Mouse (Mus musculus): ENCODE results near the gene Timm23.
"Not testable (repeated sequence)": the region's sequence is repeated elsewhere in the genome, so short reads cannot be mapped to it uniquely, and the experiment has no call there.

Timm23 gene

DNA sequence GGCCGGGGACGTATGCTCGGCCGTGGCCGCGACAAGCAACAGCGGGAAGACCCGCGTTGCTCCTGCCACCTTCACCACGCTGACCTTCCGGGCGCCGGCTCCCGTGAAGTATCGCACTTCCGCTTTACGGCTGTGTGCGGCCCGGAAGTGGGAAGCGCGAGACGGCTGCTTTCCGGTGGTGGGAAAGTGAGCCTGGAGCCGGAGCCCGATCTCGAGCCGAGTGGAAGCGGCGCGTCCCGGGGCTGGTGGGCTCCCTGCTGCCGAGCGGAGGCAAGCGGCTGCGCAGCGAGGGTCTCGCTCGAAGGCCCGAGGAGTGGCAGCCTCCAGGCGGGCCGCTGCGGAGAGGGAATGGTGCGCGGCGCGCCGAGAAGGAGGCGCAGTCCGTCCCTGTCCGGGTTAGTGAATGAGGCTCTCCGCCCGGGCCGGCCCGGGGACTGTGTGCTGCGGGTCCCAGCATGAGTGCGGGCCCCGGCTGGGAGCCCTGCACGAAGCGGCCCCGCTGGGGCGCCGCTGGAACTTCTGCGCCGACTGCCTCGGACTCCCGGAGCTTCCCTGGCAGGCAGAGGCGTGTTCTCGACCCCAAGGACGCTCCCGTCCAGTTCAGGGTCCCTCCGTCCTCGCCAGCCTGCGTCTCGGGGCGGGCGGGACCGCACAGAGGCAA, at the start of gene Timm23, which contains the start of gene Parg:
Gene Timm23, minus strand, starts transcription at position 108 of the 661 bp plus-strand sequence.
Gene Parg, plus strand, starts transcription at position 159 of the 661 bp plus-strand sequence.
- peak; percentile 78 for DNase-seq (ENCODE audit: low read depth, low spot score)

DNA sequence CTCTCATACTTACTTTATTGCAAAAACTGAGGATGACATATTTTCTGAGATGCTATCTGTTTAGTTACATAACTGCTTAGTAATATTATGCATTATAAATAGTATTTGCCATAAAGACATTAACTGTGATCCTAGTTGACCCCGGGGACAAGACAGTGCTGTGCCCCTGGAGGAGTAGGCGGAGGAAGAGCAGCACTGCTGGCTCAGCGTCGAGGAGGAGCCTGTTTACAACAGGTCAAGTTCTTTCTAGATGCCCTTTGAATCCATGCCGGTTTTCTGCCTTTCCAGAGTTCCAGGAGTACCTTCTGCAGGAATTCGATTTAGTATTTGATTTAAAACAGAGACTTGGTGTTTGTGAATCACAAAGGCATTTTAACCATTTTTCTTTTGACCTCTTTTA, 47.9 kb upstream of the Timm23 start:
- no peak for DNase-seq (ENCODE audit: low read depth, low spot score)

DNA sequence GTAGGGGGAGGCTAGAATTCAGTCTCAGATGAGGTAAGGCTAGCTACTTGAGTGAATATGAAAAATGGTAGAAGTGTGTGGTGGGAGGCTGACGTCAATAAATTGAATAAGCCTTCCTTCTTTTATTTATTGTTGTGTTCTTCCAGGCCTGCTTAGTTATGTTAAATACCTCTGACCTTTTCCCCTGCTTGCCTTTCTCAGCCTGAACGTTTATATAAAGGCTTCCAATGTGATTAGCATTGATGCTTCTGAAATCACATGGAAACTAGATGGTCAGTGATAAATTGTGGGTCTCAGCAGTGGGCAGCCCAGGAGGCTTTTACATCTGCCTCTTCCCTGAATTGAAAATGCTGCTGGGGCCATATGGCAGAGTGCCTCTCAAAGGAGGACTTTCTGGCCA, 44.3 kb upstream of the Timm23 start:
- DNase-seq (ENCODE audit: low read depth, low spot score), result no peak

DNA sequence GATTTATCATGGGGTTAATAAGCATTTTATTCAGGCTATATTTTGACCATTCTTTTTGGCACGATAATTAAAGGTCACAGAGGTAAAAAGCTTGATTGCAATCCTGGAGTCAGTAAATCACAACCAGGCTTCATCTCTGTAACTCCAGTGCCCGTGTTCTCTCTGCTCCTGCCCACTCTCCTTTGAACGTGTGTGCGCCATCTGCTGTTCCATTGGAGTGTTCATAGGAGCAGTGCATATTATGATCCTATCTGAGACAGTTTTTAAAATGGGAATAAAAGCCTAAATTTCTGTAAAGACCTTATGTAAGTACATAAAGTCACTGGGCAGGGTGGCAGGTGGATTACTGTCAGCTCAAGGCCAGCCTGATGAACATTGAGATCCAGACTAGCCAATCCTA, 40.7 kb upstream of the Timm23 start:
- DNase-seq (ENCODE audit: low read depth, low spot score), result no peak

DNA sequence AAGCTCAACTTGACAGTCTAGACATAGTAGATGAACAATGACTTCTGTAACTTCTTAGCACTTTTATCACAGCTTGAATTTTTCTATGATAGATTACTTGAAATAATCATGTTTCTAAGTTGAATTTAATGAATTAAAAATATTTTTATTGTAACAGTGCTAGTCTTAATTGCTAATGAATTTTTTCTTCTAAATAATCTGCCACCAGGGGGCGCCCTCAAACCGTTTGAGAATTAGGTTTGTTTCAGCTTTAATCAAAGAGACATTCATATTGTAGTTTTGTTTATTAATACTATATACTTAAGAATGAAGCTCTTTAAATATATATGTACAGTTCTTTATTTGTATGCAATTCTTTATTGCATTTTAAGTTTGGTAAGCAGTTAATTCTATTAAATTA, 27.3 kb upstream of the Timm23 start:
- no peak for DNase-seq (ENCODE audit: low read depth, low spot score)

DNA sequence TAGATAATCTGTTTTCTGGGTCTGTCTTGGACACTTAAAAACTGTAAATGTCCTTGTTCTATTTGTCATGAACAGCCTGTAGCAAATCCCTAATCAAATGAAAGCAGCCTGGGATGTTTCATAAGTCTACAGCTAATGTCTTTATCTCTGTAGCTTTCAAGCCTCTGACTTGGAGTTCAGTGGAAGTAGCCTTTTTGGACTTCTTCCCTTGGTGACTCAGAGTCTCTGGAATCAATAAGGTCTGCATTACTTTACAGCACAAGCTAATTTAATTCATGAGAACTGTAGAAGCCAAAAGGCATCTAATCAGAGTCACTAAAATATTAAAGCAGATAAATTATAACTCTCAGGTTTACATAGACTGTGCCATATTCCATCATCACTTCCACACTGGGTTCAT, 24.9 kb upstream of the Timm23 start:
- DNase-seq (ENCODE audit: low read depth, low spot score), result no peak

DNA sequence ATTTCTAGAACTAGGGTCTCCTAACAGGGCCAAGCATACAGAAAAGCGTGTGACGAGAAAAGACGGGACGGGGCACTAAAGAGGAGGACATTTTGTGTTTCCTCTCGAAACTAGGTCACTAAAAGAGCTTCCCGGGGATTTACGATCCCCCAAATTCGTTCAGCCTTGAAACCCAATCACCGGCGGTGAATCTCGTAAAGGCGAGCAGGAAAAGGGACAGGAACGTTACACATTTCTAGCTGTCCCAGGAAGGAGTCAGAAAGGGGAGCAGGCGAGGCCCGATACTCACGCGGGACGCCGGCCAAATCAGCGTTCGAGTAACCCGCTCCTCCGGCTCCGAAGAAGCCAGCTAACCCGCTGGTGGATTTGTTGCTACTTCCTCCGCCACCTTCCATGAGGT, 344 bp downstream of the Timm23 start:
- no peak for DNase-seq (ENCODE audit: low read depth, low spot score)

DNA sequence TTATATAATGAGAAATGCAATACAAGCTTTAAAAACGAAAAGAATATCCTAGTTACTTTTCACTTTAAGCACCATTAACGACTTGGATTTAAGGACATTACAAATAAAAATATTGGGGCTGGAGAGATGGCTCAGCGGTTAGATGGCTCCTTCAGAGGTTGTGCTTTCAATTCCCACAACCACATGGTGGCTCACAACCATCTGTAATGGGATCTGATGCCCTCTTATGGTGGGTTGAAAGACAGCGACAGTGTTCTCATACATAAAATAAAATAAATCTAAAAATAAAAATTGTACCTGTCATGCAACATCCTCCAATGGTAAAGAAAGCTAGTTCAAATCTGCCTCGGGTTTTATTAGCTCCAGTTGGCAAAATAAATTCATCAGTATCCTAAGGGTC, 8.1 kb downstream of the Timm23 start:
- not testable (repeated sequence) for DNase-seq (ENCODE audit: low read depth, low spot score)

DNA sequence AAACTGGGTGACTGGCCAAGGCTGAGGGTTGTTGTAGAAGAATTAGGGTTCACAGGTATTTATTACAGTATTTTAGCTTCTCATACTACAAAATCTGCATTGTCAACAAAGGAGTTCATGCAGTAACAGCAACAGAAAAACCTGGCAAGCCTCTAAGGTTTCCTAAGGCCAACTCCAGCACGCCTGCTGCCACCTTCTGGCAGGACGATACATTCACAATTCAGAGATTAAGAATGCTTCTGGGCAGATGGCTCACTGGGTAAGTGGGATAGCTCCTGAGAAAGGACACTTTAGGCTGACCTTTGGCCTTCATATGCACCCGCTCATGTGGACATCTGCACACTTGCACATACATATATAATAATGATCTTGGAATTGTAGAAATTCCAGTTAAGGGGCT, 9.3 kb downstream of the Timm23 start:
- peak; percentile 16 for DNase-seq (ENCODE audit: low read depth, low spot score)

DNA sequence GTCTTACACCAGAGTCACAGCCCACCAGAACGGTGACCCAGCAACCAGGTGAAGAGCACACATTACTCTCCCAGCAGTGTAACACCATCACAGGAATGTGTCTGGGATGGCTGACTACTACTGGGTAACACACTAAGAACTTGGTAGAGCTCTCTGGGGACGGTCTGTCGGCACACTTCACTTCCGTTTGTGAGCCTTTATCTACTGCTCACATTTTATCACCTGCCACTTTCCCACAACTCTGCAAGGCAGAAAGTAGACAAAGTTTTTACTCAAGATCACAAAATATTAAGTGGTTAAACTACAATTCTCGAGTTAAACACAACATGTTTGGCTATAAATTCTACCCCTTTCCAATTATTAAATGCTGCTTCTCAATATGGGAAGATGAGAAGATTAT, 9.8 kb downstream of the Timm23 start:
- no peak for DNase-seq (ENCODE audit: low read depth, low spot score)

DNA sequence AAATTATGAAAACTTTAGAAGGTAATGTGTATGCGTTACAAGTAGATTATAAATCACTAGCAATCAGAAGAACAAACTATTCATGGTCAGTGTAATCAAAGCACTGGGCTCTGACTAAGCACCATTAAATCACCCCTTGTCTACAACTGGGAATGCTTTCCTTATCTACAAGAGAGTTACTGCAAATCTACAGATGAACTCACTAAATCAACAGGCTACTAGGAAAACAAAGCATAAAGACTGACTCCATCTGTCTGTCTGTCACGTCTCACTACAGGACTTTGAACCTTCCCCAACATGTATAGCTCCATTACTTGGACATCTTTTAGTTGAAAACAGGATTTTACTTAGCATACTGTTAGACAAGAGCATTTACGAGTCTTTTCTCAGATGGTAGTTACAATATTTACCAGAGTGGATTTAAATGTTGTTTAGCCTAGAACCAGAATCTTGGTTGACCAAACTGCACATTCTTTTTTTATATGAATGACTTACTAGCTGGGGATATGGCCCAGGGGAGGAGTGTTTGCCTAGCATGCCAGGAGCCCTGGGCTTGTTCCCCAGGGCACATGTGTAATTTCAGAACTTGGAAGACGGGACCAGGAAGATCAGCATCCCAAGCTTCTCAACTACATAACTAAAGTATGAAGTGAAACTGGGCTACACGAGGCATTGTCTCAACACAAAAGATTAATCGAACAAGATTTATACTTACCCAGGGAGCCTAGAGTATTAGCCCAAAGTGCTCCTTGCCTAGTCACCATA, 10.9 kb downstream of the Timm23 start:
- DNase-seq (ENCODE audit: low read depth, low spot score), result no peak

DNA sequence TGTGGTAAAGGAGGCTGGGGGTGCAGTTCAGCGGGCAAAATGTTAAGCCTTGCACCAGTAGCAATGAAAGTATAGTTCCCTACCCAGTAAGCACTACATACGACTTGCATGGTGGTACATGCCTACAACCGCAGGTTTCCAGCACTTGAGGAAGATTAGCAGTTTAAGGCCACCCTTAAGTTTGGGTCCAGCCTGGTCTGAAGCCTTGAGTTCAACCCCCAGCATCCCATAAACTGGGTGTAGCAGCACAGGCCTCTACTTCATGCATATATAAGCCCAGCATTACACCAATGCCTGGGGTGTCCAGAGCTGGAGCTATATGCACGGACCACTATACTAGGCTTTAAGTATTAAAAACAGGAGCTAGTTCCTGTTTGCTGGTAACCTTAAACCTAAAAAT, 17.9 kb downstream of the Timm23 start:
- DNase-seq (ENCODE audit: low read depth, low spot score), result no peak

DNA sequence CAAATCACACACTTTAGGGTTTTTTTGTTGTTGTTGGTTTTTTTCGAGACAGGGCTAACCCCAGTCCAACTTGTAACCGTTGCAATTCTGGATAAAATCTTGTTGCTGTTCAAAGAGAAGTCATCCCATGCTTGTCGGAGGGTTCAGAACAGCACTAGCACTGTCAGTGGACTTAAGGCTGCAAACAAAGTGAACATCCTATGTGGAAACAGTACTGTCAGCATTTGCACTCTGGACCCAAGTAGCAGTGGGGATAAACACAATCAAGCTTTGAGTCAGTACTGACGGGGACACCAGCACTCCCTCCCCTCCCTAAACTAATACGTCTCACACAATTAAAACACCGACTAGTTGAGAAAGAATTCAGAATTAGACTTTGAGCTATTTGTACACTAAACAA, 20.8 kb downstream of the Timm23 start:
- no peak for DNase-seq (ENCODE audit: low read depth, low spot score)

DNA sequence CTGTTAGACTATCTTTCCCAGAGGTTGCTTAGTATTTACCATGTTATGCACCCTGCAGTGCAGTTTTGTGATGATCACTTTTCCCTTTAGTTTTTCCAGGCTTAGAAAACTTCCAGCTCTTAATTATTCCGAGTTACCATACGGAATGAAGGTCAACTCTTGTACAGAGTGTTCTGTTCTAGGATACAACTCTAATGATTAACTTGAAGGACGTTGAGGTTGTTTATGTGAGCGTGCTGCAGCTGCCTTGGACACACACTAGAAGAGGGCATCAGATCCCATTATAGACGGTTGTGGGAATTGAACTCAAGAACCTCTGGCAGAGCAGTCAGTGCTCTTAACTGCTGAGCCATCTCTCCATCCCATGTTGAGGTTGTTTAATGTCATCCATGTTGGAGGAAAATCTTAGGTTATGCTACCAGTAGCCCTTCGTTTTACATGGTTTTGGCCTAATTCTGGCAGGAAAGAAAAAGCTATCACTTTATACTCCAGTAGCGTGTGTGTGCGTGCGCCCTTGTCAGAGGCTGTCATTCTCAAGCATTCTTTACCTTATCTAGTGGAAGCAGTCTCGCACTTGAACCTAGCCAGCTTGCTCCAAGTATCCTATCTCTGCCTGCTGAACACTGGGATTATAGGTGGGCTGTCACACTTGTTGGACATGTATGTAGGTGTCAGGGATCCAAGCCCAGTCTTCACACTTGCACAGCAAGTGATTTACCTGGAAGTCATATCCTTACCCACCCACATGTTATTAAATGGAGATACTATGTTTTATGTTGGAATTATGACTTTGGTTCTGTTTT, 22.1 kb downstream of the Timm23 start:
- DNase-seq (ENCODE audit: low read depth, low spot score), result no peak

DNA sequence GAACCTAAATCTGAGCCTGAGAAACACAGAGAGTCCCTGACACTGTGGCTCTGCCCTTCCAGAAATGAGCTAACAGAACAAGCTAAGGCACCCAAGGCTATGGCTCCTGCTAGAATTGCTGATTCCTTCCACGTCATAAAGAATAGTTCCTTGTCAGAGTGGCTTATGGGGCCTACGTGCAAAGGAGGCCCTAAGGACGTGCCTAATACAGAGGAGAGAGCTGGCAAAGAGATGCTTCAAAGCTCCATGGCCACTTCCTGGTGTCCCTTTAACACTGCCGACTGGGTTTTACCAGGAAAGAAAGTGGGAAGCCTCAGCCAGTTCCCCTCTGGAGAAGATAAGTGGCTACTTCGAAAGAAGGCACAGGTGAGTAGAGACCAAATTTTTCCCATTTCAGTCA, 25.1 kb downstream of the Timm23 start:
- not testable (repeated sequence) for DNase-seq (ENCODE audit: low read depth, low spot score)

DNA sequence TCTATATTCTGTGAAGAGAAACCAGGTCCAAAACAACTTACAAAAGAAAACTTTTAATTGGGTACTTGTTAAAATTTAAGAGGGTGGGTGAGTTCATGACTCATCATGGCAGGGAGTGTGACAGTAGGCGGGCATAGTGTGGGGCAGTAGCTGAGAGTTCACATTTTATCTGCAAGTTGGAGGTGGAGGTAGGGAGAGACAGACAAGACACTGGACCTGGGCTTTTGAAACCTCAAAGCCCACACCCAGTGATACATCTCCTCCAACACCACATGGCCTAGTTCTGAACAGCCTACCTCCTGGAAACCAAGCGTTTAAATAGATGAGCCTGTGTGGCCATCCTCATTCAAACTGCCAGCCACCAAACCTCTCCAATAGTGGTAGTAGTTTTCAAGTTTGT, 26.4 kb downstream of the Timm23 start:
- no peak for DNase-seq (ENCODE audit: low read depth, low spot score)

DNA sequence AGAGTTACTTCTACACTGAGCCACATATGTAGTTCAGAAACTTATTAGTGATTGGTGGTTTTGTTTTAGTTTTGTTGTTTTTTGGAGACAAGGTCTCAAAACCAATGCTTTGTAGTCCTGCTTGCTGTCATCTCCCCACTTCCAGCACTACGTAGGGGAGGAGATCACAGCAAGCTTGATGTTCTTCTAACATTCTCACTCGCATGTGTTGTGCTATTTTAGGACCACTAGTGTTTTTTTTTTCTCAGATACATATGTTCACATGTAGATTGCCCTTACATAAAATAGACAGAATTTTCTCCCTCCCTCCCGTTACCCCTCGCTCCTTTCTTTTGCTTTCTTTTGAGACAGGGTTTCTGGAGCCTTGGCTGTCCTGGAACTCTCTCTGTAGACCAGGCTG, 31.6 kb downstream of the Timm23 start:
- DNase-seq (ENCODE audit: low read depth, low spot score), result no peak

DNA sequence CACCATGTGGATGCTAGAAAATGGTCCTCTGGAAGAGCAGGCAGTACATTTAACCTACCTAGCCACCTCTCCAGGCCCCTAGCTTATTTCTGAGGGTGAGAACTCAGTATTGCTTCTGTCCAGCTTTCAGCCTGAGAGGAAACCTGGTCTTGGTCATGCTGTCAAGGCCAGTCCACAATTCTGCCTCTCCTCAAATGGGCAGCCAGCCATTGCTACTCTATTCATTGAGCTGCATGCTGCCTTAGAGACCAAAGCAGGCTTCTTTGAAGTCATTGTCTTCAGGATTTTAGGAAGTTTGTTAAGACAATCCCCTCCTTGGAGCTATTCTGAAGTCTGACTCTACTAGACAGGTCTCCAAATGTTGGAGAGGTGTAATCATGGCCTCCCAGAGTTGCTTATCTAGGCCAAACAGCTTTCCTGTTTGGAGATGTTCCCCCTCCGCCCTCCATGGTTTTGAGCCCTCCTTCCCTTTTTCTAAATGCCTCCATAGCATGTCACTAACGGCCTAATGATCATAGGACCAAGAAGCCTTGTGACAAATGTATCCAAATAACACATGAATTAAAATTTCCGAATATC, 33.0 kb downstream of the Timm23 start:
- no peak for DNase-seq (ENCODE audit: low read depth, low spot score)

DNA sequence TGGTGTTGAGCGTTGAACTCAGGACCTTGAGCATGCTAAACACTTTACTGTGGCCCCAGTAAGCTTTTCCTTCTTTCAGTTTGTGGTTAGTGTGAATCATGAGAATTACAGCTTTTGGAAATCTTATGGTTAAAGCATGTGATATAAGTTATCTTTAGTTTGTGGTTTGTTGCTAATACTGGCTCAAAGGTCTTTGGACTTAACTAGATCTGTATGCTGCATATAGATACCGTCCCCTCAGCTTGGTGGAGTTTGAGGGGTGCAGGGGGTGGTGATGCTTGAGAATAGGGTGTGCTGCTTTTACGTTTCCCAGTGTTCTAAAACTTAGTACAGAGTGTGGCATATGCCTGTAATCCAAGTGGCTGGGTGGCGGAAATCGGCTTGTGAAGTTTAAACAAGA, 34.4 kb downstream of the Timm23 start:
- no peak for DNase-seq (ENCODE audit: low read depth, low spot score)

DNA sequence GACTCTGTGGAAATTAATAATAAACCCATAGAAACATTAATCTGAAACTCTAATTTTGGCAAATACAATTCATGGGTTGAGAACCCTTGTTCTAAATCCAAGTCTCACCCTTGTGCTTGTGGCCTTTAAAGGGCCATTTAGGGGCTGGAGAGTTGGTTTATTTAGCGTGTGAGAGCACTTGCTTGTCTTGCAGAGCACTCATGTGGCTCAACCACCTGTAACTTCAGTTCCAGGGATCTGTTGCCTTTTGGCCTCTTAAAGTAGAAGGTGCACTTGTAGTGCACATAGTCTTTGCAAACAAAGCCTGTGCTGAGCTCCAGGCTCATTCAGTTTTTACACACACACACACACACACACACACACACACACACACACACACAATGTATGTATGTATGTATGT, 34.9 kb downstream of the Timm23 start:
- no peak for DNase-seq (ENCODE audit: low read depth, low spot score)

DNA sequence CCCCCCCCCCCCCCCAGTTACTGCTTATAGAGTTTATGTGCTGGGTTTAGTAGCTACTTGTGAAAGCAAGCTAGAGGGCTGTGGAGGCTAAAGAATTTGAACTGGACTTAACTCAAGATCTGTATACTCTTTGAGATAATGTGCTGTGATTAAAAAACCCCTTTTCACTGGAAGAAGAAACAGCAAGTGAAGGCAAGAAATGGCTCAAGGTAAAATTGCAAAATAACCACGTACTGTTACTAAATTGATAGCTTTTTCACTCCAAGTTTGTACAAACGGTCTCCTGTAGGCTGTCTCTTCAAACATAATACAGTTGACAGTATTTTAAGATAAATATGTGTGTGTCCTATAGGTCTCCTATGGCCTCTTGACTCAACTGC, 35.6 kb downstream of the Timm23 start:
- DNase-seq (ENCODE audit: low read depth, low spot score), result no peak
